Mouse (Mus musculus): ENCODE results near the gene Tmem209.

GRCm38 (mm10) chr6:30477784-30478183, 31.8 kb downstream of the Tmem209 start:
- no peak for TF ChIP-seq CTCF (IDR thresholded peaks at IDR 0.05; ENCODE audit: control insufficient read depth, insufficient read depth, low read length)
- no peak for TF ChIP-seq POLR2A (IDR thresholded peaks at IDR 0.05; ENCODE audit: borderline replicate concordance, control insufficient read depth, low read depth, low read length)
